ENCODE assay signal across 9 mouse cellular contexts in the genomic region with DNA sequence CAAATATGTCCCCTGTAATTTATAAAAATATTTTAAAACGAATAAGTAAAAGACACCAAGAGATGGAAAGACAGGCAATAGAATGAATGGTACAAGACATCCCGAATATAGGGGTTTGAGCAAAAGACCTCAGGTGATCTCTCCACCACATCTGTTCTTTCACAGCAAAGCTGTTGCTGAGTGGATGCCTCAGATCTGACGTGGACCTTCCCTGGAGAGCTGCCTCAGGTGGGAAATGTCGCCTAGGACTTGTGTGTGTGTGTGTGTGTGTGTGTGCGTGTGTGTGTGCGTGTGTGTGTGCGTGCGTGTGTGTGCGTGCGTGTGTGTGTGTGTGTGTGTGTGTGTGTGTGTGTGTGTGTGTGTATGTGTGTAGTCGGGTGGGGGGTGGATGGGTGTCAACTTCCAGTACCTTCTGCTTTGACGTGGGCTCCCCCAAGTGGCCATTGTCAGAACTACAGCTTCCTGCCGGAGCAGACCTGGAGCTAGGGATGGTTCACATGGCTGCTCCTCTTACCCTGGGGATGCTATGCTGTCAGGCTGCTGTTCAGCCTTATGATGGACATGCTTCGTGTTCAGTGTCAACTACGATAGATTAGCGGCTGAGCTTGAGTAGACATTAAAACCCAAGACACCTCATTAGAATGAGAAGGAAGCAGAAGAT. TPM values are rescaled to one million over a fixed set of nuclear protein-coding genes. Genes with fewer than 3 reads are reported as not detected.
DNase-seq lines count a peak whose midpoint lies in the region; TF ChIP-seq lines count a peak whose summit lies in the region.
"Had no signal": no experiment of that assay in that cellular context is flagged by ENCODE, and none has a peak within 500 bp of the region (broad histone marks: within the 10 kb centered on the region; RNA-seq: fewer than 3 reads in every experiment).

No protein-coding gene starts in this region.

- H3K9me3 ChIP-seq in ES-Bruce4 (replicated peaks; ENCODE audit: control insufficient read depth, insufficient read depth, low read length, poor library complexity, severe bottlenecking): no peaks in the 10 kb centered on the region
- H3K9me3 ChIP-seq: limb, embryonic 15.5 days had no signal

- peak; percentile 85 to 88 for DNase-seq in adrenal gland, postnatal 36 days
- peak; percentile 85 to 93 for DNase-seq in heart, postnatal 10 days
- peak; percentile 91 to 92 for DNase-seq in layer of hippocampus, postnatal 14 days (ENCODE audit: low spot score in 2 of 2)
- peak; percentile 69 to 84 for DNase-seq in lung, postnatal 4 days
- DNase-seq in right cerebral cortex, adult 18-20 months: peak; percentile 89
- DNase-seq in urinary bladder, adult 2 months (ENCODE audit: low spot score): peak; percentile 64

- H3K9ac ChIP-seq in ES-Bruce4 (ENCODE audit: low read depth, poor library complexity, severe bottlenecking): no peak overlapping the region
- H3K9ac ChIP-seq: limb, embryonic 15.5 days had no signal

- no peak overlapping the region for H3K4me3 ChIP-seq in ES-Bruce4 (ENCODE audit: low read depth, low read length)
- H3K4me3 ChIP-seq in embryonic fibroblast, embryonic 13.5 days (ENCODE audit: insufficient read depth, low read length): no peak overlapping the region
- H3K4me3 ChIP-seq: limb, embryonic 15.5 days had no signal

- TF ChIP-seq CTCF in ES-Bruce4 (IDR thresholded peaks at IDR 0.05; ENCODE audit: low read depth, low read length): peak; percentile 88
- TF ChIP-seq CTCF in embryonic fibroblast, embryonic 13.5 days (IDR thresholded peaks at IDR 0.05; ENCODE audit: borderline replicate concordance, insufficient read depth, low read length): peak; percentile 74

- TF ChIP-seq POLR2A in ES-Bruce4 (IDR thresholded peaks at IDR 0.05; ENCODE audit: insufficient read depth, low read length): no peak
- TF ChIP-seq POLR2A in embryonic fibroblast, embryonic 13.5 days (IDR thresholded peaks at IDR 0.05; ENCODE audit: low read depth, low read length): no peak

- H3K4me1 ChIP-seq in ES-Bruce4 (ENCODE audit: control insufficient read depth, insufficient read depth, low read length): no peaks in the 10 kb centered on the region
- no peaks in the 10 kb centered on the region for H3K4me1 ChIP-seq in embryonic fibroblast, embryonic 13.5 days (ENCODE audit: control insufficient read depth, insufficient read depth, low read length)
- H3K4me1 ChIP-seq: limb, embryonic 15.5 days had no signal

- no peak for TF ChIP-seq EP300 in ES-Bruce4 (IDR thresholded peaks at IDR 0.05; ENCODE audit: insufficient read depth, low read depth, low read length)

- H3K27me3 ChIP-seq in ES-Bruce4 (ENCODE audit: control insufficient read depth, insufficient read depth, low read length, poor library complexity, severe bottlenecking): no peaks in the 10 kb centered on the region

- H3K27ac ChIP-seq in ES-Bruce4 (ENCODE audit: insufficient read depth, low read length): no peak overlapping the region
- H3K27ac ChIP-seq in embryonic fibroblast, embryonic 13.5 days (ENCODE audit: insufficient read depth, low read length): no peak overlapping the region
- H3K27ac ChIP-seq: limb, embryonic 15.5 days had no signal

- intact Hi-C loops in heart, postnatal 10 days (cut with DNase I): loop anchor here (1.0 to 5.0 kb wide), 4 partner anchors 52 to 335 kb away; no protein-coding TSS in a partner anchor

- H3K36me3 ChIP-seq in ES-Bruce4 (ENCODE audit: control insufficient read depth, insufficient read depth, low read length, poor library complexity, severe bottlenecking): no peaks in the 10 kb centered on the region
- H3K36me3 ChIP-seq: limb, embryonic 15.5 days had no signal

RNA-seq across cellular contexts. Expression of gene Tmem63c, which starts 31.7 kb away (rescaled TPM):
- polyA plus RNA-seq in ES-Bruce4 (2011; ENCODE audit: insufficient read depth, insufficient read length, low read depth, missing spikeins): 0.99 and 1.1 TPM in 2 replicates
- total RNA-seq in adrenal gland, postnatal 36 days (2021): 1 to 10 TPM; 1.0 to 1.3 TPM
- polyA plus RNA-seq in embryonic fibroblast, embryonic 13.5 days (2011; ENCODE audit: insufficient read length, low read depth, missing spikeins): not detected in 2 replicates
- under 1 TPM; 0.17 to 0.25 TPM for total RNA-seq in heart, postnatal 10 days (2021)
- total RNA-seq in layer of hippocampus, postnatal 14 days (2021): 10 to 100 TPM; 30.3 to 33.4 TPM
- 0.13 and 0.19 TPM in 2 replicates for polyA plus RNA-seq in urinary bladder, adult 2 months (2012; rRNA removed)
- polyA plus RNA-seq: limb, embryonic 15.5 days had no signal

RNA-seq across cellular contexts. Expression of gene Ngb, which starts 49.5 kb away (rescaled TPM):
- polyA plus RNA-seq in ES-Bruce4 (2011; ENCODE audit: insufficient read depth, insufficient read length, low read depth, missing spikeins): 0.37 and 0.41 TPM in 2 replicates
- 1 to 10 TPM; 1.1 to 1.2 TPM for total RNA-seq in adrenal gland, postnatal 36 days (2021)
- not detected in 2 replicates for polyA plus RNA-seq in embryonic fibroblast, embryonic 13.5 days (2011; ENCODE audit: insufficient read length, low read depth, missing spikeins)
- total RNA-seq in heart, postnatal 10 days (2021): under 1 TPM in 1 of 2 experiments, not detected in 1; 0.17 TPM
- 1 to 10 TPM; 1.5 to 2.6 TPM for total RNA-seq in layer of hippocampus, postnatal 14 days (2021)
- polyA plus RNA-seq in urinary bladder, adult 2 months (2012; rRNA removed): 62.6 and 64.4 TPM in 2 replicates

Comparison
In these comparisons a context has a peak if more than half of its experiments do, and no peak if none do; other contexts are left out.
1. RNA of gene Tmem63c, which starts 31.7 kb away (total RNA-seq): 30.3 to 33.4 TPM in layer of hippocampus, postnatal 14 days; 1.0 to 1.3 TPM in adrenal gland, postnatal 36 days and 0.17 to 0.25 TPM in heart, postnatal 10 days; every median in the first group is over 10 times any median in the second.
2. Peak in every context shown above with its lines, with median percentiles within 50 percentile points of each other: DNase-seq.